Mouse (Mus musculus) urinary bladder, adult 2 months (tissue): ENCODE measurements around the gene Kcnh2. TPM values are rescaled to one million over a fixed set of nuclear protein-coding genes. Genes with fewer than 3 reads are reported as not detected.
A peak's percentile ranks its signal among the peaks of the same experiment; 100 is the strongest.
"Not testable (repeated sequence)": the region's sequence is repeated elsewhere in the genome, so short reads cannot be mapped to it uniquely, and the experiment has no call there.

Experiments used
- DNase-seq: peaks from one replicate; pipeline ENCODE4 v3.0.0; 2022; ENCODE audit warnings: low spot score
- polyA plus RNA-seq: library from polyadenylated mRNA; depleted of rRNA; stranded (reverse); fragments of >200 nt; gene quantifications from 2 replicates; pipeline ENCODE4 v1.2.3, GENCODE M21; 2012; rRNA removed

Kcnh2 gene
- 56.0 and 70.5 TPM in 2 replicates for polyA plus RNA-seq

DNA sequence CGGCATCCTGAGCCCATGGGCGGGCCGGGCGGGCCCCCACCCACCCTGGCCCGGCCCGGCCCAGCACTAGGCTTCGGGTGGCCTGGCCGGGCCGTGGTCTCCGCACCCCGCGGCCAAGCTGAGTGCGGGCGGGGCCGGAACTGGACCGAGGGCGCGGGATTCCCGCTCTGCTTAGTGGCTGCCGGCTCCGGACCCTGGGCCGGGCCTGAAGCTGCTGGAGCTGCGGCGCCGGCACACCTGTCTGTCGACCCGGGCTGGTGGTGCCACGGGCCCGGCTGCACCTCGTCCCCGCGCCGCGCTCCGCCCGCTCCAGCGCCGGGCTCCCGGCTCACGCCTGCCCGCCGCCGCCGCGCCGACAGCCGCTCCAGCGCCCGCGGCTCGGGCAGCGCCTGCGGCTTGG lies at the start of gene Kcnh2:
Gene Kcnh2, minus strand, starts transcription at position 327 of the 400 bp plus-strand sequence.
- DNase-seq = no peak

DNA sequence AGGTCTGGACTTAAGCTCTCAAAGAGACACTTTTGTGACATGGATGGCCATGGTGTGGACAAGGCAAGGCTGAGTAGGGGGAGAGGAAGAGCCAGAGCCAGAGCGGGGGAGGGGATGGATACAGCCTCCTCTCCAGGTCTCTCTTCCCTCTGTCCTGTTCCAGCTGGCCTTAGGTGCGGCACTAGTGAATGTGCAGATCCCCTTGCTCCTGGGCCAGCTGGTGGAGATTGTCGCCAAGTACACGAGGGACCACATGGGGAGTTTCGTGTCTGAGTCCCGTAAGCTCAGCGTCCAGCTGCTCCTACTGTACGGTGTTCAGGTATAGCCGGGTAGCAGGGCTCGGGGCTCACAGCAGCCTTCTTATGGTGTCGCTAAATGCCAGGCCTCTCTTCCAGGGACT lies 49.0 kb upstream of the Kcnh2 start:
- DNase-seq = no peak

DNA sequence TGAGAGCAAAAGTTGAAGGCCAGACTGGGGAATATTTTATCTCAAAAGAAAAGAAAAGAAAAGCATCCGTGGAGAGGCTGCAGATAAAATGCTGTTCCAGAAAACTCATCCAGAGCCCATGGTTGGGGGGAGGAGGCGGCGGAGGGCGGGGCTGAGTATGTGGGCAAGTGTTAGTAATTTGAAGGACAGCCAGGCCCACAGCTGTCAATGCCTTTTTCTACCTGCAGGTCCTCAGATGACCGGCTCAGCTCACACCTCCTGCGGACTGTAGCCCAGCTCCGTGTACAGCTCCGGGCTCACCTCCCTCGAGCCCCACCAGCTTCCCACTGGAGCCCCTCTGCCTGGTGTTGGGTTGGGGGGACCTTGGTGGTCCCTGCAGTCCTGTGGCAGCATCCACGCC lies 48.3 kb upstream of the Kcnh2 start:
- DNase-seq = no peak

DNA sequence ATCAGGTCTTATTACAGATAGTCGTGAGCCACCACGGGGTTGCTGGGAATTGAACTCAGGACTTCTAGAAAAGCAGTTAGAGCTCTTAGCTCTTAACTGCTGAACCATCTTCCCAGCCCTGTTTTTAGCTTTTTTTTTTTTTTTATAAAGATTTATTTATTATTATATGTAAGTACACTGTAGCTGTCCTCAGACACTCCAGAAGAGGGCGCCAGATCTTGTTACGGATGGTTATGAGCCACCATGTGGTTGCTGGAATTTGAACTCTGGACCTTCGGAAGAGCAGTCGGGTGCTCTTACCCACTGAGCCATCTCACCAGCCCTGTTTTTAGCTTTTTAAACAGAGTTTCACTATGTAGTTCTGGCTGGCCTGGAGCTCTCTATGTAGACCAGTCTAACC lies 44.9 kb upstream of the Kcnh2 start:
- DNase-seq = not testable (repeated sequence)

DNA sequence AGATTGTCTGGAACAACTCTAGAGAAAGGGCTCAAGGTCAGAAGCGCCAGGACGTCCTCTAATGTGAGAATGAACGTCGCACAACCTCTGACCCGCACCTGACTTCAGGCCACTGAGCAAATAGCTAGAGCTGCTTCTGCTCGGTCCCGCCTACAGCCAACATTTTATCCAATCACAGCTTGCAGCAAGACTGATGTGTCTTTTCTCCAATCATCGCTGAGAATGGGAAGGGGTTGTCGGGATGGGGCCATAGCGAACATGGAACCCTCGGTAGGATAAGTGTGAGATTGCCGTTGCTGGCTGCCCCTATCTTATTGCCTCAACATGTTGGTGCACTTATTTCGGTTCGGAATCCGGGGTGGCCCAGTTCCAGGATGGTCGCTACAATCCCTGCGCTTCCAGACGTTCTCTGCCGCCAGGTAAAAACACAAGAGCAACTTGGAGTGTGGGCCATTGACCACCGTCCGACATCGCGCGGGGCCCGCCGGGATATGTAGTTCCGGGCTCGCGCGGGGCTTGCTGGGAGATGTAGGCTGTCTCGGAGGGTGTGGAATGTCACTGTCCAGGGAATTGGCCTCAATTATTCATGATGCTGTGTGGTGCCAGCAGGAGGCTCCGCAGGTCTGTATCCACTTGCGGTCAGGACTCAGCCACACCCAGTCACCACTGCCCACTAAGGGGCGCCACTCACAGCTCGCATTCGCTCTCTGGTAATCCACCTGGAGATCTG lies 42.9 kb upstream of the Kcnh2 start:
- DNase-seq = peak; percentile 82

DNA sequence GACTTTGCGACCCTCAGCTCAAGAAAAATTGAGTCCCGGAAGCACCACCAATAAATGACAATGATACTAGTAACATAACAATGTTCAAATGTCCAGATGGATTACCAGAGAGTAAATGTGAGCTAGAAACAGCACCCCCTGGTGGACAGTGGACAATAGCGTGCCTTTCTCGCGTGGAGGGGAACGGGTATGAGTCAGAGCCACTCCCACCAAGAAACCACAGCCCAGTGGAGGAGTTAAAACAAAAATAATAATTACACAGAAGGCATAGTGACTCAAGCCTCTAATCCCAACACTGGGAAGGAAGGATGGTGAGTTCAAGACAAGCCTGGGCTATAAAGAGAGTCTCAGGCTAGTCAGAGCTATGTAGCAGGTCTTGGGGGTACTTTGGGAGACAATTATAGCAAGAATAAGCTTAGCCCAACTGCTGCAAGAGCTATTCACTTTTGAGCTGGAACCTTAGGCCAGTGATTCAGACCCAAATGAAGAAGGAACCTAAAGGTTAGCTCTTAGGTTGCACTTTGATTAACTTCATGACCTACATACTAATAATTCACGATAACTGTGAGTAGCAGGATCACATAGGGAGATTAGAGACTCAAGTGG lies 42.1 kb upstream of the Kcnh2 start, which contains the start of gene Abcb8:
Gene Abcb8, plus strand, starts transcription at position 272 of the 606 bp plus-strand sequence.
- no peak for DNase-seq

DNA sequence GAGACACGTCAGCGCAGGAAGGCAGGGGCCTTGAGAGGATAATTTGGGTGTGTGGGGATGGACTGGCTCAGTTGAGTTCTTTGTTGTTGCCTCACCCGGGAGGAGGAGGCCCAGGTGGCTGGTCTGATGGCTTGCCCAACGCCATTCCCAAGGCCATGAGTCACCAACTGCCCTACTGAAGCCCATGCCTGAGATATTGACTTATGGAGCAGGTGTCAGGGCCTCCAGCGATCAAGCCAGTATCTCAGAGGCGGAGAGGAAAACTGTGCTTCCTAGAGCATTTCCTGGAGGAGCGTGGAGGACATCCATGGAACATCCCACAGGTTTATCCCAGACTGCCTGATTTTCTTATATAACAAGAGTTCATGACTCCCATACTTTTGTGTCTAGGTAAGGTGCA lies 41.3 kb upstream of the Kcnh2 start:
- no peak for DNase-seq

DNA sequence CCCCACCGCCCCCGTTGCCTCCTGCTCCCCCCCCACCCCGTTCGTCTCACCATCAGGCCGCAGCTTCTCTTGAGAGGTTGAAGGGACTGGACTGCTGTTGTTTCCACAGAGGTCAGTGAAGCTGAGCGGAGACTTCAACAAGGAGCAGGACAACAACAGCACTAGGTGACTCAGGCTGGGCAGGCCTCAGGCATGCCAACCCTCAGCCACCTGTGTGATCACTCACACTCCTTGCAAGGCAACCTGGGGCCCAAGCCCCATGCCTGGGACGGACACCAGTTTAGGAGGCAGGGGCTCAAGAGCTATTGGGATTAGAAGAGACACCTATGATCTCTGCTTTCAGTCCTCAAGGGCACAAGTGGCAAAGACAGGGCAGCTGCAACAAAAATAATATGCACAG lies 40.5 kb upstream of the Kcnh2 start, which contains the start of gene Atg9b:
Gene Atg9b, minus strand, starts transcription at position 280 of the 400 bp plus-strand sequence.
- no peak for DNase-seq

DNA sequence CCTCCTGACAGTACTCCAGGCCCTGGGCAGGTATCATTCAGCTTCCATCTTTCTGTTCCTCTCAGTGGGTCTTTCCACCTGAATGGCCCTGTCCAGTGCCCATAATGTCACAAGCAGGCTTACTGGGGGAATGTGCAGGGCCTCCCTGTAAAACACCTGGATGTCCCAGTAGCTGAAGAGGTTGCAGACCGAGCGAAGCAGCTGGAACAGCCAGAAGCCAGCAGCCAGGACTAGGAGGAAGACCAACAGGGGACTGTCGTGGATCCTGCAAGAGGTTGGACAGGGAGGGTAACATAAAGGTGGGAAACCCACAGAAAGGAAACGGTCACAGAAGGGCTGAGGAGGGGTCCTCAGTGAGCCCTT lies 38.2 kb upstream of the Kcnh2 start:
- DNase-seq = no peak

DNA sequence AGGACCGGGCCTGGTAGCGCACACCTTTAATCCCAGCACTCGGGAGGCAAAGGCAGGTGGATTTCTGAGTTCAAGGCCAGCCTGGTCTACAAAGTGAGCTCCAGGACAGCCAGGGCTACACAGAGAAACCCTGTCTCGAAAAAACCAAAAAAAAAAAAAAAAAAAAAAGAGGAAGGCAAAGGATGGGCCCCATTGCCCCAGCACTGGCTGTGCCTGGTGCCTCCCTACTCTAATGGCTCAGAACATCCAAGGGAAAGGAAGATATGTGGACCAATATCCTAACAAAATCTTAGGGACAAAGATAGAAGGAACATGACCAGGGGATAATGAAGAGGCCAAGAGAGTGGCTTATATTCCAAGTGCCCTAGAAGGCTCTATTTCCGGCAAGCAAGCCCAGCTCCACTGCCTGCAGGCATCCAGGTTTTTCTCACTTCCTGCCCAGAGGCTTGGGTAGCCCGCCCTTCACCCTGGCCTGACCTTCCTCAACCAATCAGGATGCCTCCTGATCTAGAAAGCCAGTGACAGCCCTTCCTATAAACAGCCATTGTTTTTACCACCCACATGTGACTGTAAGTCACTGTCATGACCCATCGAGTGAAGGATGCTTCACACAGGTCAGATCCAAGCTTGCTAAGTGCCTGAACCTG lies 37.7 kb upstream of the Kcnh2 start:
- DNase-seq = no peak

DNA sequence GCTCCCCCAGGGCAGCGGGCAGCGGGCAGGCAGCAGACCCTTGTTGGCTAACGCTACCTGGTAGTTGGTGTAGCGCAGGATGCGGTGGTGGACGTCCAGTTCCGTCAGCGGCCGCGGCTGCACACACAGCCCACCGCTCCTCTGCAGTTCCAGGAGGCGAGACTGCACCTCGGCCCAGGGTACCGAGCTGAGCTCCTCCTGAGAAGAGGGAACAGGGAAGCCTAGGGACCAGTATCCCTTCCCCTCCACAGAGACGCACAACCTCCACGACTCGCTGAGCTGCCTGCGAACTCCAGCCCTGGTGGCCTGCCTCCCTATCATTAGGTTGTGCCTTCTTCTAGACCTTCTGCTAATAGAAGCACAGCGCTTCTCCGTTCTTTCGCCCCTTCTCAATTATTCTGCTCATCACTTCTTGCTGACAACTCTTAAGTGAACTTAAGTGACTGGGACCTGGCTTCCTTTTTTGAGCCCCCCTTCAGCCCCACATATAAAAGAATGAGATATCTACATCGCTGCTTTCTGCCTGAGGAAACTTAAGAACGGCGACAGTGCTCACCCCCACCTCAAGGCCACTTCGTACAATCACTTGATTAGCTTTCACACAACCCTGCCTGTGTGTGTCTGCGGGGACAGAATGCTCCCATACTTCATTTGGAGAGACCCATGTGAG lies 37.0 kb upstream of the Kcnh2 start:
- no peak for DNase-seq

DNA sequence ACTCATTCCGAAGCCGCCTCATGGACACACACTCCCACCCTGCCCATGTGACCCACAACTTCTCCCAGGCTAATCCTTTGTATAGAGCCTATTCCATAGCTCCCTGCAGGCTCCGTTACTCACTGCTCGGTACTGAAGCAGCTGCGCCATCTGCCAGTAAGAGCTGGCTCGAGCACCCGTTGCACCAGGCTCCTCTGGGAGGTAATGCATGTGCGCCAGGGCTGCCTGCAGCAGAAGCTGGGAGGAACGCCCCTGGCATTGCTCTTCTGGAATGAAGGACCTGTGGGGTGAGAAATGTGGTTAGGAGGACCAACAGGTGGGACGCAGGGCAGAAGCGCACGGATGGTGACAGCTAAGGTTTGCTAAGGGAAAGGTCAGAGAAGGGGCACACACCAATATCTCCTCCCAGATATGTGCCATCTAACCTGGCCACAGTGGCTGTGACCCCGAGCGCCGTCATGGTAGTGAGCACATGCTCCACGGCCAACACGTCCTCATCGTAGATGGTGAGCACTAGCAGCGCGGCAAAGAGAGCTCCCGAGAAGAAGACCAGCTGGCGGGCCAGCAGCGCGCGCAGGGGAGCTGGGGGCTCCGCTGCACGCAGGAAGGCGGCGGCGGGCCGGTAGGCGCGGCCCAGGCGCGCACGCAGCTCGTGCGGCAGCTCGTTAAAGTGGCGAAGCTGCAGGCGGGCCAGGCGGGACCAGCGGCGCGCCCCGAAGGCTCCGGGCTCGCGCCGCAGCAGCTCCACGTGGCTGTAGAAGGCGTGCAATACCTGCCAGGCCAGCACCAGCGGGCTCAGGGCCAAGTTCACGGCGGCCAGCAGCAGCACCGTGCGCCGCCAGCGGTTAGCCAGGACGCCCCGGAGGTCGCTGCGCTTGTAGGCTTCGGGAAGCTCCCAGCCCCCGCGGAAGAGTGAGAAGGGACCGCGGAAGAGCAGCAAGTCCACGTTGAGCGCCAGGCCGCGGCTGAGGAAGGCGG lies 36.1 kb upstream of the Kcnh2 start:
- DNase-seq = peak; percentile 56

DNA sequence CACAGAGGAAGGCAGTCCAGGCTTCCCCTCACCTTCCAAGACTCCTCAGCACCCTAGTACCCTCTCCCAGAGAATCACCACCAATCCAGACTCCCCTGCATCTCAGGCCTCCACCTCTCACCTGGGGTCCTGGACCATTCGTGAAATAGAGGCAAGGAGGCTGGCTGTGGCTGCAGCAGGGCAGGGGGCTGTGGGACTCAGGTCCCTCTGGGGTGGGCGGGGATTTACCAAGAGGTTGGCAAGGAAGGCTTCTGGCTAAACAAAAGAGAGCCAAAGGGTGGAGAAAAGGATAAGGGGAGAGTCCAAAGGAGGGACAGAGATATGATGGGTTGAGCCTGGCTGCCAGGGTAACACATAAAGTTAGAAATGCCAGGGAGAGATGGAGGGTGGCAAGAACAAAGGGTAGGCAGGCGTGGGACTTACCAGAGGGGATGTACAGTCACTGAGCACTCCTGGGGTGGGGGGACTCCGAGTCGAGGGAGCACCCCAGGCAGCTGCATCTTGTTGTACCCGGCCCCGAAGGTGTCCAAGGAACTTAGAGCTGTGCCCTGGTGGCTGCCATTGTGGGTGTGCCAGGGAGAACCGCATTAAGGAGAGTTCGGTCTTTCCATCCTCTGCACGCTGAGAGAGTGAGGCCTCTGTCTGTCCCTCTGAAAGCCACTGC lies 34.6 kb upstream of the Kcnh2 start:
- DNase-seq = no peak

DNA sequence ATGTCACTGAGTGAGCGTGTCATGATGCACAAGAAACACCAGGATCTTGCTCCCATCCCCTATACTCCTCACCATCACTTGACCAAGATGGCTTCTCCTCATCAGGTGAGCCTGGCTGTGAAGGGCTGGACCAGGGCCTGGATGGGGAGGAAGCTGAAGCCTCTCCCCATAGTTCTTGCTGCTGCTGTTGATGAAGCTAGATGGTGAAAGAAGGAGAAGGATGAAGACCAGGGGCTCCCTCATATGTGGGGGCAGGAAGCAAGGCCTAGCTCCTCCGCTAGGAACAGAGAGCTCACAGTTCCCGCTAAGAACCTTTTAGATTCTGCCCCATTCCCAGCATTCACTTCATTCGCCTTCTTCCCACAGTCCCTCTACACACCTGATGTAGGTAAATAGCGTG lies 34.0 kb upstream of the Kcnh2 start:
- no peak for DNase-seq

DNA sequence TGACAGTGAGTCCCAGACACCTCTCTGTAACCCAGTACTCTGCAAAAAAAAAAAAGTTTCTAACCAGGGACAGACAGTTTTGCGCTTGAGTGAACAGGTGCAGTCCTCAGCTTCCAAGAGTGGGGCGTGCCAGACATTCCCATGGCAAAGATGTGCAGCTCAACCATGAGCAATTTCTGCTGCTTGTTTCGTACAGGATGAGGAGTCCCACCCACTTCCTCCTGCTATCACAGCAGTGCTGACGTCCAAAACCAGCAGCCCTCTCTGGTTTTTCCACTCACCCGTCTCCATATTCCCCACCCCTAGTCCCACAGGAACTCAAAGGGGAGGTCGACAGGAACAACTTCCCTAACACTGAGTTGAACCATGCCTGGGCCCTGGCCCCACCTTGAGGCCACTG lies 33.0 kb upstream of the Kcnh2 start:
- DNase-seq = no peak

DNA sequence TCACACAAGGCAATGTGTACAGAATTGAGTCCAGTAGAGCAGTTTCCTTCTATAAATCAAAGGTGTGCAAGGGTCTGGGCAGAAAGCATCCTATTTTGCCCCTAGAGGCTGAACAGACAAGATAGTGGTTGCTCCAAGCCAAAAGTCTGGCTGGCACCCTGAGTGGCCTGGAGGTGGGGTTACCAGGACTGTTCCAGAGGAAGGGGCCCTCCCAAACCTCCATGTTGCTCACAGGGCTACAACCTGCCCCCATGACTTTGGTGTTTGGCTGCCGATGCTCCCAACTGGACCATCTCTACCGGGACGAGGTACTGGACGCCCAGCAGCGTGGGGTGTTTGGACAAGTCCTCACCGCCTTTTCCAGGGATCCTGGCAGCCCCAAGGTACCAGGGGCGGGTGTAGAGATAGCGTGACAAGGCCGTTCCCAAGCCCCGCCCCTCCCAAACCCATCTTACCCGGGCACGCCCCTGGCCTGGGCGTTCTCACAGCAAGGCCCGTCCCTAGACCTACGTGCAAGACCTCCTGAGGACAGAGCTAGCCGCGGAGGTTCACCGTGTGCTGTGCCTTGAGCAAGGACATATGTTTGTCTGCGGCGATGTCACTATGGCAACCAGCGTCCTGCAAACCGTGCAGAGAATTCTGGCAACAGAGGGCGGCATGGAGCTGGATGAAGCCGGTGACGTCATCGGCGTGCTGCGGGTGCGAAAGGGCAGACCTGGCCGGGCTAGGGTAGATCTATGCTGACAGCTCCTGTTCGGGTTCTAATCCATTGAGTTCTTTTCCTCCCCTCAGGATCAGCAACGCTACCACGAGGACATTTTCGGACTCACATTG lies 31.8 kb upstream of the Kcnh2 start:
- DNase-seq = peak; percentile 63

DNA sequence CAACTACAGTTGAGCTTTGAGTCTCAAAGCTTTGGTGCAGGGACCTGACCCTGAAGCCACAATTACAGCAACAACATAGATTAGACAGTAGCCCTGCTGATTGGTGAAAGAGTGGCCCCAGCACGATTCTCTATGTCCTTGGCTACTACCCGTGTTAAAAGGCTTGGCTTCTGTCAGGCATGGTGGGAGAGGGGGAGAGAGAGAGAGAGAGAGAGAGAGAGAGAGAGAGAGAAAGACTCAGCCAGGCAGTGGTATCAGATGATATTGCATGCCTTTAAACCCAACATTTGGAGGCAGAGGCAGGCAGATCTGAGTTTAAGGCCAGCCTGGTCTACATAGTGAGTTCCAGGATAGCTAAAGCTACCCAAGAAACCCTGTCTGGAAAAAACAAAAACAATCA lies 30.6 kb upstream of the Kcnh2 start:
- DNase-seq = no peak

DNA sequence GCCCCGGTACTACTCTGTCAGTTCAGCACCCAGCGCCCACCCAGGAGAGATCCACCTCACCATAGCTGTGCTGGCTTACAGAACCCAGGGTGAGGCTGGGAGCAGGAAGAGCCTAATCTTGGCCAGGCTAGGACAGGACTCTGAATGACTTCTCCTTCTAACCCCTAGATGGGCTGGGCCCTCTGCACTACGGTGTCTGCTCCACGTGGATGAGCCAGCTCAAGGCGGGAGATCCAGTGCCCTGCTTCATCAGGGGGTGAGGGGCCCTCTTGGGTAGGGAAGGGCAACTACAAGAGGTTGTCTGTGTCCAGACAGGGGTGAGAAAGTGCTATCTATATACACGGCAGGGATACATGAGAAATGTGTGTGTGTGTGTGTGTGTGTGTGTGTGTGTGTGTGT lies 30.1 kb upstream of the Kcnh2 start:
- no peak for DNase-seq

DNA sequence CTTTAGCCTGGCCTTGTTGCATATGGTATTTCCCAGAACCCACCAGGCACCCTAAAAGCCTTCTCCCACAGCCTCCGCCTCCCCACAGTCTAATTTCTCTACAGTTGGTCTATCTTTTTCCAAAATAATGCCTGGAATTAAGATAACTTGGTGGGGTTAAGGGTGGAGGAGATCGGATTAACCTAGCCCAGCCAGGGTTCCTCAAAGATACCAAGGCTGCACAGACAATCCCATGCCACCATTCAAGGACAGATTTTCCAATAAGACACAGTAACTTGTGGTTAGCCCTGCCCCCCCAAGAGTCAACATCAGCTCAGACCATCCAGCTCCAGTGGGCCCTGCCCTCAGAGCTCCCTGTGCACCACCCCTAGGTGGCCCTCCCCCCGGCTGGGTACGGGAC lies 29.1 kb upstream of the Kcnh2 start:
- no peak for DNase-seq

DNA sequence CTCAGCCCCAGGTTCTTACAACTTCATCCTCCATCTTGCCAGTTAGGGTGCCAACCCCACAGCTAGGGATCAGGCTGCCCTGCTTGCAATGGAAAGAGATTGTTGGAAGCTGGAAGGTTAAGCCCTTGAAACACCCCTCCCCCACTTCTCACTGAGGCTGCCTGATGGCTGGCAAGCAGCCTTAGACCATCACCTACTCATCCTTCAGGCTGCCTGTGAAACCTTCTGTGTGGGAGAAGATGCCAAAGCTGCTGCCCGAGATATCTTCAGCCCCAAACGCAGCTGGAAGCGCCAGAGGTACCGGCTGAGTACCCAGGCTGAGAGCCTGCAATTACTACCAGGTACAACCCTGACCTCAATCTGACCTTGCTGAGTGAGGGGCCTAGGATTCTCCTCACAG lies 28.1 kb upstream of the Kcnh2 start:
- DNase-seq = no peak
